Mouse (Mus musculus) macrophage (primary cell): ENCODE results near the gene Psmg3. TPM values are rescaled to one million over a fixed set of nuclear protein-coding genes. Genes with fewer than 3 reads are reported as not detected.

Experiments used
- H3K27ac ChIP-seq: fragments of 350-480 bp; formaldehyde crosslinking; 2 replicates; pipeline ENCODE4 v1.9.0; 2021
- H3K36me3 ChIP-seq: fragments of 350-480 bp; formaldehyde crosslinking; 2 replicates; pipeline ENCODE4 v1.9.0; 2021; ENCODE audit errors: inconsistent target
- H3K4me3 ChIP-seq: fragments of 350-480 bp; formaldehyde crosslinking; 2 replicates; pipeline ENCODE4 v1.9.0; 2021; ENCODE audit errors: inconsistent target
- H3K79me2 ChIP-seq: fragments of 350-480 bp; formaldehyde crosslinking; 2 replicates; pipeline ENCODE4 v1.9.0; 2021; ENCODE audit errors: inconsistent target
- WGBS: methylation state at CpG from one replicate; pipeline ENCODE4 v1.1.7; 2026; ENCODE audit warnings: inconsistent platforms; ENCODE audit not compliant: missing documents; 5-methylcytosine and 5-hydroxymethylcytosine counted together
- polyA plus RNA-seq: library from polyadenylated mRNA; stranded (reverse); fragments of 250-400 nt; gene quantifications from 3 replicates; pipeline ENCODE4 v1.2.4, GENCODE M21; 2018; ENCODE audit warnings: inconsistent platforms

Gene Psmg3
- polyA plus RNA-seq, 1 experiment from 2014 or later = 5.1 TPM

GRCm38 (mm10) chr5:139793338-139794089 is 33.2 kb downstream of the Psmg3 start:
- peaks cover 15% of the 10 kb centered on the region; the same call in 1 of the 2 replicates for H3K36me3 ChIP-seq
- WGBS = 7% methylated on average over 11 of the region's 11 CpGs
- H3K4me3 ChIP-seq = peak overlapping the region; percentile 83
- peaks cover 69% of the 10 kb centered on the region for H3K79me2 ChIP-seq
- peak overlapping the region; percentile 72 for H3K27ac ChIP-seq

- WGBS = 6% methylated on average over 3 of the region's 3 CpGs
- H3K4me3 ChIP-seq = peak overlapping the region; percentile 83
- H3K36me3 ChIP-seq = peaks cover 12% of the 10 kb centered on the region; the same call in 1 of the 2 replicates
- H3K79me2 ChIP-seq = peaks cover 63% of the 10 kb centered on the region
- H3K27ac ChIP-seq = peak overlapping the region; percentile 72
Measured at GRCm38 (mm10) chr5:139792966-139793337, 33.7 kb downstream of the Psmg3 start.

- H3K4me3 ChIP-seq = peak overlapping the region; percentile 83
- H3K27ac ChIP-seq = peak overlapping the region; percentile 72
- WGBS = 2% methylated on average over 11 of the region's 11 CpGs
- peaks cover 6% of the 10 kb centered on the region; the same call in 1 of the 2 replicates for H3K36me3 ChIP-seq
- H3K79me2 ChIP-seq = peaks cover 56% of the 10 kb centered on the region
Measured at GRCm38 (mm10) chr5:139792159-139792775, 34.4 kb downstream of the Psmg3 start.

GRCm38 (mm10) chr5:139791227-139792158 is 35.2 kb downstream of the Psmg3 start, which contains the start of gene Mafk:
Gene Mafk, plus strand, starts transcription at chr5:139791513.
- H3K27ac ChIP-seq = peak within 1 kb of the TSS; percentile 72
- WGBS = under 1% methylated on average over 89 of the region's 92 CpGs
- H3K4me3 ChIP-seq = peak within 1 kb of the TSS; percentile 83

GRCm38 (mm10) chr5:139789466-139789865 is 37.2 kb downstream of the Psmg3 start:
- Histone ChIP-seq H3K79me2 (peaks cover 28% of the 10 kb centered on the region), H3K27ac (peak overlapping the region; percentile 31), H3K36me3 (no peaks in the 10 kb centered on the region), H3K4me3 (no peak overlapping the region)
- 8% methylated on average over 4 of the region's 4 CpGs for WGBS

More at GRCm38 (mm10) chr5:139791227-139792158, 35.2 kb downstream of the Psmg3 start, which contains the start of gene Mafk:
- H3K36me3 ChIP-seq = no peaks in the 10 kb centered on the region
- peaks cover 48% of the 10 kb centered on the region for H3K79me2 ChIP-seq

GRCm38 (mm10) chr5:139781406-139781805 is 45.3 kb downstream of the Psmg3 start:
- Histone ChIP-seq H3K27ac (no peak overlapping the region), H3K36me3 (no peaks in the 10 kb centered on the region), H3K4me3 (no peak overlapping the region), H3K79me2 (no peaks in the 10 kb centered on the region)
- 77% methylated on average over 8 of the region's 8 CpGs for WGBS

- Histone ChIP-seq H3K4me3 (no peak overlapping the region), H3K36me3 (peaks cover 8% of the 10 kb centered on the region), H3K79me2 (peaks cover 15% of the 10 kb centered on the region), H3K27ac (no peak overlapping the region)
- 21% methylated on average over 5 of the region's 5 CpGs for WGBS
Measured at GRCm38 (mm10) chr5:139776966-139777365, 49.7 kb downstream of the Psmg3 start.

- Histone ChIP-seq H3K79me2 (peaks cover 15% of the 10 kb centered on the region), H3K4me3 (peak within 1 kb of the TSS; percentile 63), H3K27ac (no peak within 1 kb of the TSS), H3K36me3 (peaks cover 22% of the 10 kb centered on the region)
- under 1% methylated on average over 55 of the region's 55 CpGs for WGBS
Measured at GRCm38 (mm10) chr5:139775216-139775926, 51.3 kb downstream of the Psmg3 start, which contains the start of gene Ints1. Gene Ints1, minus strand, starts transcription at chr5:139775674.

Other genes with a start within 250 kb of the Psmg3 start
- gene Micall2, start 90.5 kb downstream of the Psmg3 start, polyA plus RNA-seq = 3.8 to 12.7 TPM (median 7.4 TPM) in 3 replicates
- 14.7 to 19.1 TPM (median 17.1 TPM) in 3 replicates for gene Ints1, start 51.2 kb downstream of the Psmg3 start, polyA plus RNA-seq
- gene Mafk, start 35.4 kb downstream of the Psmg3 start, polyA plus RNA-seq = 20.1 to 25.2 TPM (median 22.3 TPM) in 3 replicates
- not detected in 3 replicates for gene Tmem184a, start 7.0 kb downstream of the Psmg3 start, polyA plus RNA-seq
- gene Gm26938, start 478 bp downstream of the Psmg3 start, polyA plus RNA-seq = not detected in 3 replicates
- not detected in 3 replicates for gene Elfn1, start 81.1 kb upstream of the Psmg3 start, polyA plus RNA-seq